Mouse (Mus musculus): ENCODE results near the gene Pdcd1lg2. TPM values are rescaled to one million over a fixed set of nuclear protein-coding genes. Genes with fewer than 3 reads are reported as not detected.

The Pdcd1lg2 gene
- polyA plus RNA-seq, 1 experiment: 4.7 TPM

DNA sequence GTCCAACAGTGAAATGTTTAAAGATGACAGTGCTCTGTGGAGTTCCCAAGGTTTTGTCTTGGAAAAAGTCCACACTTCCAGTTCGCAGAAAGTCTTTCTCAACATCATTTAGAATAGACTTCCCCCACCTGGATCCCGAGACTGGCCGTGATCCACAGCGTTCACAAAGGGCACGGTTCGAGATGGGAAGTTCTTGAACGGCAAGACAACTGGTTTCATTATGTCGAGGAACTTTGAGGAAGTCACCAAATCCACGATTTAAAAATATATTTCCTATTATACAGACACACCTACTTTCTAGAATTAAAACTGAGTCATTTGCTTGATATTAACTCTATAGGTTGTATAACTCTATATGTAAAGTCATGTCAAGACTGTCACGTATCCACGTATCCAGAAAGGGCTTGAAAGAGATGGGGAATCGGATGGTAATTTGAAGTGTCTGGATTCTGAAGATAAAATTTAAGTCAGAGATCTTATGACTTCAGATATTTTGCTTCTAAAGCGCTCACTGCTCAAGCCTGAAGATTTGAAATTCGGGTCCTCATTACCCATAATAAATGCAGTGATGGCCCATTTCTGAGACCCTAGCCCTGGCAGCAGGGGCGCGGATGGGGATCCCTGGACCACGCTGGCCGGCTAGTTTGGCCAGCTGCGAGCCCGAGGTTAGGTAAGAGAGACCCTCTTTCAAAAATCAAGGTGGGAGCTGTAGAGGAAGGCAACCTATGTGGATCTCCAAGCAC is 44.3 kb upstream of the Pdcd1lg2 start:
- DNase-seq: no peak
- WGBS: 7% methylated on average over 20 of the region's 20 CpGs
- peak overlapping the region; percentile 97 for H3K27ac ChIP-seq (ENCODE audit: control insufficient read depth, insufficient read depth, low read length)
- peak overlapping the region; percentile 75 for H3K4me3 ChIP-seq (ENCODE audit: control insufficient read depth, insufficient read depth, low read length)
- peaks cover 17% of the 10 kb centered on the region for H3K4me1 ChIP-seq (replicated peaks; ENCODE audit: control insufficient read depth, insufficient read depth, low read length)
- H3K27me3 ChIP-seq (ENCODE audit: control insufficient read depth, insufficient read depth, low read length): no peaks in the 10 kb centered on the region
- H3K36me3 ChIP-seq (ENCODE audit: control insufficient read depth, insufficient read depth, low read length): no peaks in the 10 kb centered on the region
- no peak for TF ChIP-seq POLR2A (IDR thresholded peaks at IDR 0.05; ENCODE audit: control insufficient read depth, extremely low read depth, insufficient read depth, low read length, poor library complexity)
- no peak for TF ChIP-seq CTCF (IDR thresholded peaks at IDR 0.05; ENCODE audit: borderline replicate concordance, control insufficient read depth, extremely low read depth, insufficient read depth, low read length, poor library complexity)

DNA sequence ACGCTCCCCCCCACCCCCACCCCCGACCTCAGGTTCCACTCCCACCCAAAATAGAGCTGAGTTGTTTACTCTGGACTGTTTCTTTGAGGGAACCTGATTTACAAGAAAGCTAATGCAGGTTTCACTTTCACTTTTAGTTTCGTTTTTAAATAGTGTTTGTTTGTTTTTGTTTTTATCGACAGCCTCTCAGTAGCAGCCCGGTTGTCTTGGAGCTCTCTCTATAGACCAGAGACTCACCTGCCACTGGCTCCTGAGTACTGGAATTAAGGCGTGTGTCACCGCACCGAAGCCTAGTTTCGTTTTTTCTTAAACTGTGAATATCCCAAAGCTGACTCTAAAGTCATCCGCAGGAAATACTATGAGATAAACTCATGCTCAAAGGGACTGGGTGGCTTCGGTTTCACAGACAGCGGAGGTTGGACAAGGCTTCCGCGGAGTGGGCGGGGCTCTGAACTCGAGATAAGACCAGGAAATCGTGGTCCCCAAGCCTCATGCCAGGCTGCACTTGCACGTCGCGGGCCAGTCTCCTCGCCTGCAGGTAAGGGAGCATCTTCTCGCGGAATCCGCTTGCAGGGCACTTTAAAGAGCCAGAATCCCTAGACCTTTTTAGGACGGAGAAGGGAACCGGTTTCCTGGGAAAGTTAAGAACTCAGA is 43.6 kb upstream of the Pdcd1lg2 start, which contains the start of the genes Plgrkt and Cd274:
TSS of gene Plgrkt (minus strand) at position 422 of the 654 bp plus-strand sequence.
TSS of gene Cd274 (plus strand) at position 487 of the 654 bp plus-strand sequence.
- peaks cover 17% of the 10 kb centered on the region for H3K4me1 ChIP-seq (replicated peaks; ENCODE audit: control insufficient read depth, insufficient read depth, low read length)
- H3K27me3 ChIP-seq (ENCODE audit: control insufficient read depth, insufficient read depth, low read length): no peaks in the 10 kb centered on the region
- H3K27ac ChIP-seq (ENCODE audit: control insufficient read depth, insufficient read depth, low read length): peak within 1 kb of the TSS; percentile 97
- H3K36me3 ChIP-seq (ENCODE audit: control insufficient read depth, insufficient read depth, low read length): no peaks in the 10 kb centered on the region
- DNase-seq: peak; percentile 90
- H3K4me3 ChIP-seq (ENCODE audit: control insufficient read depth, insufficient read depth, low read length): peak within 1 kb of the TSS; percentile 75
- under 1% methylated on average over 26 of the region's 26 CpGs for WGBS
- TF ChIP-seq CTCF (IDR thresholded peaks at IDR 0.05; ENCODE audit: borderline replicate concordance, control insufficient read depth, extremely low read depth, insufficient read depth, low read length, poor library complexity): 0 out of 2 replicates have a peak, but pooled peaks have one; percentile 42
- TF ChIP-seq POLR2A (IDR thresholded peaks at IDR 0.05; ENCODE audit: control insufficient read depth, extremely low read depth, insufficient read depth, low read length, poor library complexity): peak; percentile 74; the same call in 1 of the 2 replicates

DNA sequence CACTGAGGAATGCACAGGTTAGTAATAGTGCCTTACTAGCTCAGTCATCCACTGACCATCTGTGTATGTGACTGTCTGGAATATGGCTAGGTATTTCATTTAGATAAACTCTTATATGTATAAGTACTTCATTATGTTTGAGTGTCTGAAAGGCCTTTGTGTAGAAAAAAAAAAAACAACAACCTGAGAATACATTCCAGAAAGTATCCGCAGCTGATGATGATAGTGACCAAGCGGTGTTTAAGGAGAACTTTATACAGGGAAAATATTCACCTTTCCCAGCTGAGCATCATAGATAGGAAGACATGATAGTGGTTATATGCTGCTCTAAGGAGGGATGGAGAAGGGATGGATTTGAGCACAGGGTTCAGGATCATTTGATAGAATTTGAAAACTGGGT is 42.7 kb upstream of the Pdcd1lg2 start:
- Histone ChIP-seq H3K4me3 (ENCODE audit: control insufficient read depth, insufficient read depth, low read length) (no peak overlapping the region), H3K27me3 (ENCODE audit: control insufficient read depth, insufficient read depth, low read length) (no peaks in the 10 kb centered on the region), H3K4me1 (replicated peaks; ENCODE audit: control insufficient read depth, insufficient read depth, low read length) (peaks cover 19% of the 10 kb centered on the region), H3K27ac (ENCODE audit: control insufficient read depth, insufficient read depth, low read length) (no peak overlapping the region), H3K36me3 (ENCODE audit: control insufficient read depth, insufficient read depth, low read length) (no peaks in the 10 kb centered on the region)
- DNase-seq: no peak
- TF ChIP-seq CTCF (IDR thresholded peaks at IDR 0.05; ENCODE audit: borderline replicate concordance, control insufficient read depth, extremely low read depth, insufficient read depth, low read length, poor library complexity) (no peak), POLR2A (IDR thresholded peaks at IDR 0.05; ENCODE audit: control insufficient read depth, extremely low read depth, insufficient read depth, low read length, poor library complexity) (no peak)
- WGBS: 88% methylated on average over 2 of the region's 2 CpGs

DNA sequence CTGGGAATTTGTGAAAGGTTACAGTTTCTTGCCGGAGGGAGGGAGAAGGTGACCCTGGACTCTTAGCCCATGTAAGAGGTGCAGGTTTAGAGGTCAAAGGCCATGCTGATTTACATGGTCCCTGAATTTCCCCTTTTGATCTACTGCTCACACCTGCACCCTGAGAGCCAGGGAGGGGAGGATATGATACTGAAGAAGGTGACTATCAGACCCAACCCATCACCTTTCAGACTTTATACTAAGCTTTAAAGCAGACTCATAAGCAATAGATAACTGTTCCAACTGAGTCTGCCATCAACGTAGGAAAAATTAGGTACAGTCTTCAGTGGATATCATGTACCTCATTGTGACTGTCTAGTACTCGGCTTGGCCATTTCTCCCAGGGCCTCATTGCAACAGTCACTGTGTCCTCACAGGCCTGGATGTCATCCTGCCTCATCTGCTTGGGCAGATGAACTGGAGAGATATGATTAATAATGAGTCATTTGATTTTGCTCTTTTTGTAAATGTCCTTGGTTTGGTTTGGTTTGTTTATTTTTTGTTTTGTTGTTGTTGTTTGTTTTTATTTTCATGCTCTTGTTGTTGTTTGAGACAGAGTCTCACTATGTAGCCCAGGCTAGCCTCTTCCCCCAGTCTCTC is 41.9 kb upstream of the Pdcd1lg2 start:
- H3K27ac ChIP-seq (ENCODE audit: control insufficient read depth, insufficient read depth, low read length): no peak overlapping the region
- 0 out of 2 replicates have a peak, but pooled peaks cover 3% of the 10 kb centered on the region for H3K36me3 ChIP-seq (ENCODE audit: control insufficient read depth, insufficient read depth, low read length)
- TF ChIP-seq CTCF (IDR thresholded peaks at IDR 0.05; ENCODE audit: borderline replicate concordance, control insufficient read depth, extremely low read depth, insufficient read depth, low read length, poor library complexity): no peak
- no peak for TF ChIP-seq POLR2A (IDR thresholded peaks at IDR 0.05; ENCODE audit: control insufficient read depth, extremely low read depth, insufficient read depth, low read length, poor library complexity)
- DNase-seq: no peak
- 69% methylated on average over 3 of the region's 3 CpGs for WGBS
- H3K27me3 ChIP-seq (ENCODE audit: control insufficient read depth, insufficient read depth, low read length): no peaks in the 10 kb centered on the region
- peaks cover 19% of the 10 kb centered on the region for H3K4me1 ChIP-seq (replicated peaks; ENCODE audit: control insufficient read depth, insufficient read depth, low read length)
- no peak overlapping the region for H3K4me3 ChIP-seq (ENCODE audit: control insufficient read depth, insufficient read depth, low read length)

DNA sequence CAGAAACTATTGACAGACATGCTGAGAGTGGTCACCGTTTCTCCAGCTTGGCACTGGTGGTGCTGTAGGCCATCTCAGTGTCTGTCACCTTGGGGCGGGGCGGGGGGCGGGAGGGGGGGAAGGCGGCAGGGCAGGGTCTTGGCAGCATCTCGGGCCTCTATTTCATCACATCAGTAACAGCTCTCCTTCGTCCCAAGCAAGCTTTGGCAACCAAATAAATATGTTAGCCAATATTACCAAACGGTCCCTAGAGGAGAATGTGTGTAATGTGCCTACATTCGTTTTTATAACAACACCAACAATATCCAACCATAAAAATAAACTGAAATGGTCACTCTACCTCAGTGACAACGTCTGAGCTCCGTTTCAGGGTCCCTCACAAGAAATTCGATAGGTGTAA is 40.6 kb upstream of the Pdcd1lg2 start:
- DNase-seq: no peak
- 81% methylated on average over 12 of the region's 12 CpGs for WGBS

More for the DNA sequence above, 40.6 kb upstream of the Pdcd1lg2 start:
- H3K4me3 ChIP-seq (ENCODE audit: control insufficient read depth, insufficient read depth, low read length): no peak overlapping the region
- H3K27ac ChIP-seq (ENCODE audit: control insufficient read depth, insufficient read depth, low read length): no peak overlapping the region
- 0 out of 2 replicates have a peak, but pooled peaks cover 3% of the 10 kb centered on the region for H3K36me3 ChIP-seq (ENCODE audit: control insufficient read depth, insufficient read depth, low read length)
- TF ChIP-seq POLR2A (IDR thresholded peaks at IDR 0.05; ENCODE audit: control insufficient read depth, extremely low read depth, insufficient read depth, low read length, poor library complexity): no peak
- TF ChIP-seq CTCF (IDR thresholded peaks at IDR 0.05; ENCODE audit: borderline replicate concordance, control insufficient read depth, extremely low read depth, insufficient read depth, low read length, poor library complexity): no peak
- H3K4me1 ChIP-seq (replicated peaks; ENCODE audit: control insufficient read depth, insufficient read depth, low read length): peaks cover 12% of the 10 kb centered on the region
- H3K27me3 ChIP-seq (ENCODE audit: control insufficient read depth, insufficient read depth, low read length): no peaks in the 10 kb centered on the region

All from thymus, adult 2 months (tissue).